Mouse (Mus musculus): ENCODE measurements around the gene Dennd2a. TPM values are rescaled to one million over a fixed set of nuclear protein-coding genes. Genes with fewer than 3 reads are reported as not detected.

Dennd2a gene
- polyA plus RNA-seq, 1 experiment from 2014 or later: 13.3 TPM

GRCm38 (mm10) chr6:39539679-39540155 is 17.9 kb downstream of the Dennd2a start:
- no peak for TF ChIP-seq CTCF (IDR thresholded peaks at IDR 0.05; ENCODE audit: low read depth)
- H3K4me3 ChIP-seq (replicated peaks; ENCODE audit: low read depth, low read length): no peak overlapping the region
- 0 out of 2 replicates have a peak overlapping the region, but pooled peaks have one; percentile 15 for H3K9ac ChIP-seq (ENCODE audit: low read depth, low read length)
- DNase-seq (ENCODE audit: low spot score) (peak; percentile 77), ATAC-seq (replicated peaks; ENCODE audit: low FRiP score, low read depth) (peak; percentile 53; the same call in 1 of the 2 replicates)
- no peaks in the 10 kb centered on the region for H3K9me3 ChIP-seq (replicated peaks; ENCODE audit: low read length)
- WGBS: 9% methylated on average over 7 of the region's 7 CpGs
- H3K36me3 ChIP-seq (ENCODE audit: insufficient read depth, low read length): no peaks in the 10 kb centered on the region
- peaks cover 30% of the 10 kb centered on the region for H3K4me1 ChIP-seq (replicated peaks; ENCODE audit: insufficient read depth, low read length)
- peak overlapping the region; percentile 33 for H3K4me2 ChIP-seq (ENCODE audit: low read length)
- no peaks in the 10 kb centered on the region for H3K27me3 ChIP-seq (ENCODE audit: insufficient read depth, low read length)
- peak overlapping the region; percentile 76 for H3K27ac ChIP-seq

DNA sequence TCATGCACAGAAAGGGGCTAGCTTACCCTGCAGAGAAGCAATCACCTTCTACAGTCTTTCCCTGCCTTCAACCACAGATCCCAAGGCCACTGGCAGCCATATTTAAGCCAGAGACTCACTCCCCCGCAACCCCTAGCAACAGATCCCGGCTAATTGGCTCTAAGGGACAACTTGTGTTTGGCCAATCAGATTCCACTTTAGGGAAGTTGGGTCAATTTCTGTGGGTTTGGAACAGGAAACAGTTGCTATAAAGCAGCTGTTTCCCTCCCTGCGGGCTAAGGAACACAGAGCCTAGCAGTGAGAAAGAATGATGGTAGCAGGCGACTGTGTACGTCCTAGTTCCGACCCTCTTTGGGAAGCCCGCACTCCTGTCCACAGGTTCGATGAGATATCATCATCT is 19.4 kb downstream of the Dennd2a start:
- DNase-seq (ENCODE audit: low spot score): peak; percentile 83
- Histone ChIP-seq H3K4me1 (replicated peaks; ENCODE audit: insufficient read depth, low read length) (peaks cover 25% of the 10 kb centered on the region), H3K36me3 (ENCODE audit: insufficient read depth, low read length) (no peaks in the 10 kb centered on the region), H3K27ac (peak overlapping the region; percentile 76), H3K4me2 (ENCODE audit: low read length) (no peak overlapping the region), H3K4me3 (replicated peaks; ENCODE audit: low read depth, low read length) (no peak overlapping the region), H3K27me3 (ENCODE audit: insufficient read depth, low read length) (no peaks in the 10 kb centered on the region), H3K9ac (ENCODE audit: low read depth, low read length) (no peak overlapping the region), H3K9me3 (replicated peaks; ENCODE audit: low read length) (no peaks in the 10 kb centered on the region)
- WGBS: 55% methylated on average over 8 of the region's 8 CpGs
- no peak for ATAC-seq (replicated peaks; ENCODE audit: low FRiP score, low read depth)
- TF ChIP-seq CTCF (IDR thresholded peaks at IDR 0.05; ENCODE audit: low read depth): no peak

- WGBS: 76% methylated on average over 5 of the region's 5 CpGs
- H3K27me3 ChIP-seq (ENCODE audit: insufficient read depth, low read length): no peaks in the 10 kb centered on the region
- H3K4me2 ChIP-seq (ENCODE audit: low read length): no peak overlapping the region
- no peak overlapping the region for H3K4me3 ChIP-seq (replicated peaks; ENCODE audit: low read depth, low read length)
- no peaks in the 10 kb centered on the region for H3K9me3 ChIP-seq (replicated peaks; ENCODE audit: low read length)
- H3K4me1 ChIP-seq (replicated peaks; ENCODE audit: insufficient read depth, low read length): peaks cover 17% of the 10 kb centered on the region
- H3K9ac ChIP-seq (ENCODE audit: low read depth, low read length): no peak overlapping the region
- ATAC-seq (replicated peaks; ENCODE audit: low FRiP score, low read depth) (no peak), DNase-seq (ENCODE audit: low spot score) (no peak)
- no peak overlapping the region for H3K27ac ChIP-seq
- TF ChIP-seq CTCF (IDR thresholded peaks at IDR 0.05; ENCODE audit: low read depth): no peak
- no peaks in the 10 kb centered on the region for H3K36me3 ChIP-seq (ENCODE audit: insufficient read depth, low read length)
Observed at GRCm38 (mm10) chr6:39537276-39537675, 20.4 kb downstream of the Dennd2a start.

- ATAC-seq (replicated peaks; ENCODE audit: low FRiP score, low read depth) (no peak), DNase-seq (ENCODE audit: low spot score) (no peak)
- Histone ChIP-seq H3K4me2 (ENCODE audit: low read length) (no peak overlapping the region), H3K9me3 (replicated peaks; ENCODE audit: low read length) (no peaks in the 10 kb centered on the region), H3K9ac (ENCODE audit: low read depth, low read length) (no peak overlapping the region), H3K27ac (no peak overlapping the region), H3K36me3 (ENCODE audit: insufficient read depth, low read length) (no peaks in the 10 kb centered on the region), H3K27me3 (ENCODE audit: insufficient read depth, low read length) (no peaks in the 10 kb centered on the region), H3K4me3 (replicated peaks; ENCODE audit: low read depth, low read length) (no peak overlapping the region), H3K4me1 (replicated peaks; ENCODE audit: insufficient read depth, low read length) (peaks cover 16% of the 10 kb centered on the region)
- TF ChIP-seq CTCF (IDR thresholded peaks at IDR 0.05; ENCODE audit: low read depth): no peak
- 49% methylated on average over 1 of the region's 1 CpGs for WGBS
Observed at GRCm38 (mm10) chr6:39536621-39537020, 21.0 kb downstream of the Dennd2a start.

- Histone ChIP-seq H3K9me3 (replicated peaks; ENCODE audit: low read length) (no peaks in the 10 kb centered on the region), H3K9ac (ENCODE audit: low read depth, low read length) (no peak overlapping the region), H3K4me3 (replicated peaks; ENCODE audit: low read depth, low read length) (no peak overlapping the region), H3K36me3 (ENCODE audit: insufficient read depth, low read length) (no peaks in the 10 kb centered on the region), H3K27me3 (ENCODE audit: insufficient read depth, low read length) (no peaks in the 10 kb centered on the region), H3K27ac (no peak overlapping the region), H3K4me2 (ENCODE audit: low read length) (no peak overlapping the region), H3K4me1 (replicated peaks; ENCODE audit: insufficient read depth, low read length) (peaks cover 11% of the 10 kb centered on the region)
- DNase-seq (ENCODE audit: low spot score) (no peak), ATAC-seq (replicated peaks; ENCODE audit: low FRiP score, low read depth) (no peak)
- no peak for TF ChIP-seq CTCF (IDR thresholded peaks at IDR 0.05; ENCODE audit: low read depth)
Observed at GRCm38 (mm10) chr6:39534944-39535343, 22.7 kb downstream of the Dennd2a start.

DNA sequence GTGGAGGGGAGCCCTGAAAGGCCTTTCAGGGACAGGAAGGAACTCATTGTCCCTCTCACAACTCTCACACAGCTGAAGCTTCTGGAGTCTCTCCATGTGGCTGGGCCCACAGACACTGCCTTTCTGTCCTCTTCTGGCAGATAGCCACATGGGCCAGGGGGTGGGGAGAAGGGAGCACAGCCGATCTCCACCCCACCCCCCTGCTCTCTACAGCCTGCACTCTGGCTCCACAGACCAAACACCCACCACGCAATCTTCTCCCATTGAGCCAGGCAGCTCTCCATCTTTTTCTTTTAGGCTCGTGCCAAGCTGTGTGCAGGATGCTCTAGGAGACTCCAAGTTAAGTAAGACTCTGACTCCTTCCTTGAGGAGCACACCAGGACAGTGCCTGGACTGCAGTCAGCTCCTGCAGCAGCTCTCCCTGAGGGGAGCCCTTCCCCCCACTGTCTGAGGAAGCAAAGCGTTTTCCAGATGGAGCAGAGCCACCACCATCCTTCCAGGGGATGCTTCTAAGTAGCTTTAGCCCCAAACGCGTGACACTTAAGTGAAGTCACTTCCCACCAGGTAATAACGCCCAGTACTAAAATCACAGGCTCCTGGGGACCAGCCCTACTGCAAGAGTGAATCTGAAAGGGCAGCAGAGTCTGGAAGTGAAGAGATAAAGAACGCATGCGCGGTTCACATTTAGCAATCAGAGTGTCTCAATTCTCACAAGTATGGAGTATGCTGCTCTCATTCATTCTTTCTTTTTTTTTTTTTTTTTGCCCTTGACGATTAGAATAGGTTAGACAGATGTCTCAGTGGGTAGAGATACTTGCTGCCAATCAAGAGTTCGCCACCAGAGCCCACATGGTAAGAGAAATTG is 28.8 kb downstream of the Dennd2a start:
- Histone ChIP-seq H3K4me3 (replicated peaks; ENCODE audit: low read depth, low read length) (no peak overlapping the region), H3K4me2 (ENCODE audit: low read length) (no peak overlapping the region), H3K9ac (ENCODE audit: low read depth, low read length) (no peak overlapping the region), H3K27ac (no peak overlapping the region), H3K9me3 (replicated peaks; ENCODE audit: low read length) (no peaks in the 10 kb centered on the region), H3K4me1 (replicated peaks; ENCODE audit: insufficient read depth, low read length) (no peaks in the 10 kb centered on the region), H3K27me3 (ENCODE audit: insufficient read depth, low read length) (no peaks in the 10 kb centered on the region), H3K36me3 (ENCODE audit: insufficient read depth, low read length) (no peaks in the 10 kb centered on the region)
- no peak for ATAC-seq (replicated peaks; ENCODE audit: low FRiP score, low read depth)
- 44% methylated on average over 12 of the region's 12 CpGs for WGBS
- no peak for DNase-seq (ENCODE audit: low spot score)
- TF ChIP-seq CTCF (IDR thresholded peaks at IDR 0.05; ENCODE audit: low read depth): no peak

Measured in kidney, postnatal 0 days (tissue).